Mouse (Mus musculus) CD4-positive helper T cell, adult 2 months (primary cell): ENCODE data around the gene Mybpc2.

Experiments used
- DNase-seq: peaks from one replicate; pipeline ENCODE4 v3.0.0-alpha.2; 2012; ENCODE audit warnings: low read depth, missing footprints, low spot score

Gene Mybpc2

DNA sequence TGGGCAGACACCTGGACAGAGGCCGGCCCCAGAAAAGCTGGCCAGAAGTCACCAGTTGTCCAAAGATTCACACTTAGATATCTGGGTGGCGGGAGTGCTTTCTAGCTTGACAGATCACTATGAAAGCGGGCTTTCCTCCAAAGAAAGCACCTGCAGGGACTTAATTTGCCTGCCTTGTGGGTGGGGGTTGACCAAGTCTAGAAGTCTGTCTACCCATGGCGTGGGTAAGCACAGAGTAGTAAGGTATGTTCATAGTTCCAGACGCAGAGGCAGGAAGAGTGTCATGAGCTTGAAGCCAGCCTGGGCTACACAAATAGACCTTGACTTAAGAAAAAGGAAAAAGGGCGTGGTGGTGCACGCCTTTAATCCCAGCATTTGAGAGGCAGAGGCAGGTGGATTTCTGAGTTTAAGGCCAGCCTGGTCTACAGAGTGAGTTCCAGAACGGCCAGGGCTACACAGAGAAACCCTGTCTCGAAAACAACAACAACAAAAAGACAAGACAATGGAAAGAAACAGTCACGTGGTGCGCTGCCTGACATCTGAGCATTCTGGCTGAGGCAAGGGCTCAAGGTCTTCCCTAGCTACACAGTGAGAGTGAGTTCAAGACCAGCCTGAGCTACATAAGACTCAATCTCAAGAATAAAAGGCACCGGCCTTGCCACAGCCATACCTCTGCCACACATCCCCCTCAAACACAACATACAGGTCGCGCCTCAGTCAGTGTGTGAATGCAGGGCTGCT lies 2.1 kb upstream of the Mybpc2 start:
- DNase-seq: no peak

DNA sequence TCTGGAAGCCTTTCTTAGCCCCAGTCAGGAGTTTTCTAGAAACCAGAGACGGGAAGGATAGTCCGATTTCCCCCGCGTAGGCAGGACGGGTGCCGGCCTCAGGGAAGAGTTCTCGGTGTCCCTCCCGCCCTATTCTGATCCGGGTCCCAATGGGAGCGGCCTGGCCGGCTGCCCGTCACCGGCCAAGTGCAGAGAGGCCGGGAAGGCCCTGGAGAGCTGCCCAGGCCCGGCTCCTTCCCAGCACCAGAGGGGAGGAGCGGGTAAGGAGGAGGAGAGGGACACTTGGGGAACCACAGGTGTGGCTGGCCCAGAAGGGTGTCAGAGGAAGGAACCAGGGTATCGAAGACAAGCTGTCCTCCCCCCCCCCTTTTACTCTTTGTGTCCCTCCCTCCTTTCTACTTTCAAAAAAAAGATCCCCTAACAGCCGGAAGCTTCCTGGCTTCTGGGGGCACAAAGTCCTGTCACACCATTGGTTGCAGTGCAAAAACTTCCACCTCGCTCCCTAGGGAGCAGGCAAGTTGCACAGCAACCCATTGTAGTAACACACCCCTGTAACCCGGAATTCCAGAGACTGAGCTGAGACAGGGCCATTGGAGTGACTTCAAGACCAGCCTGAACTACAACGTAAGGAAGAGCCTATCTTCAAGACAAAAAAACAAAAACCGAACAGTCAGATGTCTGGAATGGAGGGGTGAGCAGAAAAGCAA lies 823 bp upstream of the Mybpc2 start:
- no peak for DNase-seq

DNA sequence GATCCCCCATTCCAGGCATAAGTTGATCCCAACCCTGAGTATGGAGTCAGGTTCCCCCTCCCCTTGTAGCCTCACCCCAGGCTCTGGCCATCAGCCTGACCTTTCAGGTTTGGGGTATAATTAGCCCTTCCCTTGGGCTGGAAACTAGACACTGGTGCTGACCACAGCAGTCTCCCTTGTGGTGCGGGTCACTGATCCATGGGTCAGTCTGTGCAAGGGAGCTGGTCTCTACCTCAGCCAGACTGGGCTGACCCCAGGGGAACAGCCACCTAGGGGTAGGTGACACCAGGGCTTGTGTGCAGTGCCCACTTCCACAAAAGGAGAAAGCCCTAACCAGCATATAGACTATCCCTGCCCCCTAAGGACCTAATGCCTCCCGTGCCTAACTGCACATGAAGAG lies 1.4 kb downstream of the Mybpc2 start:
- DNase-seq: no peak

DNA sequence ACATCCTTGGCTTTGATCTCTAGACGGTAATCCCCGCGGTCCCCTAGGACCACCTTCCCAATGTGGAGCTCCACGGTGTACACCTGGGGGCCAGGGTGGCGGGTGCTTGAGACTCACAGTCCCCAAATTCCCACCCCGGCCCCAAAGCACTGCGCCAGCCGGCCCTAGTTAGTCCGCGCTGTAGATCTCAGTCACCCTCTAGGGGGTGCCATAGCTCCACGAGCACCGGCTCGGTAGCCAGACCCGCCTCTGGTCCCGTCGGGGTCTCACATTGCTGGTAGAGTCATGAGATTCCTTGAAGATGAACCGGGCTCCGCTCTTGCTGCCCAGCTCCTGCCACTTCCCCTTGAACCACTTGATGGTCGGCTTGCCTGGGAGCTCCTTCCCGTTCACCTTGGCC lies 2.7 kb downstream of the Mybpc2 start:
- peak; percentile 46 for DNase-seq

- no peak for DNase-seq
These were observed 3.5 kb downstream of the Mybpc2 start for GRCm38 (mm10) chr7:44520990-44521389.

- no peak for DNase-seq
These were observed 5.1 kb downstream of the Mybpc2 start for GRCm38 (mm10) chr7:44519240-44519913.

- DNase-seq: no peak
These were observed 17.0 kb downstream of the Mybpc2 start for GRCm38 (mm10) chr7:44507491-44507890.

GRCm38 (mm10) chr7:44501563-44502115 lies 22.8 kb downstream of the Mybpc2 start:
- peak; percentile 77 for DNase-seq

DNA sequence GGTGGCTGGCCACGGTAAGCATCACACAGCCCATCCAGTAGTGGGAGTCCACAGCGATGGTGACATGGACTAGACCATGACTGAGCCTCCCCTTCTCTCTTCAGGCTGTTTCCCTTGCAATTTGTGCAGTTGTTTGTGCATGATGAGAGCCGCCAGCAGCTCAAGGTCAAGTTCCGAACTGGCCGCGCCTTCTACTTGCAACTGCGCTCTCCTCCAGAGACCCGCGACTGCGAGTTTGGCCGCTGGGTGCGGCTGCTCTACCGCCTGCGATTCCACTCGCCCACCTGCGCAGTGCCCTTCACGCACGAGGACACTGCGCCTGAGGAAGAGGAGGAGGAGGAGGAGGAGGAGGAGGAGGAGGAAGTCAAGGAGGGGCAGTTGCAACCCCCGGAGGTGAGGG lies 24.4 kb downstream of the Mybpc2 start:
- no peak for DNase-seq

DNA sequence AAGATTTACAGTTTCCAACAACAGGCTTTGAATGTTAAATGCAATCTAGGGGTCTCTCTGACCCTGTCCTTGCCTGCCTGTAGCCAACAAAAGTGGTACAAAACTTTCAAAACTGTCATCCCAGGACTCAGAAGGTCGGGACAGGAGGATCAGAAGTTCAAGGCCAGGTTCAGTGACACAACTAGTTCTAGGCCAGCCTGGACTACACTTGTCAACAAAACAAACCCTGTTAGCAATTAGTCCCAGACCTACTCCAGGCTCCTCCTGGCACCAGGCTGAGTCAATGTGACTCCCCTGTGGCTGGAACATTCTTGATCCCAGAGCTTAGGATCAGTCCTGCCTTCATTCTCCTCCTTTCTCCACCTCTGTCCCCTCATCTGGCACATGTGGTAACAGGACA lies 25.5 kb downstream of the Mybpc2 start:
- no peak for DNase-seq

DNA sequence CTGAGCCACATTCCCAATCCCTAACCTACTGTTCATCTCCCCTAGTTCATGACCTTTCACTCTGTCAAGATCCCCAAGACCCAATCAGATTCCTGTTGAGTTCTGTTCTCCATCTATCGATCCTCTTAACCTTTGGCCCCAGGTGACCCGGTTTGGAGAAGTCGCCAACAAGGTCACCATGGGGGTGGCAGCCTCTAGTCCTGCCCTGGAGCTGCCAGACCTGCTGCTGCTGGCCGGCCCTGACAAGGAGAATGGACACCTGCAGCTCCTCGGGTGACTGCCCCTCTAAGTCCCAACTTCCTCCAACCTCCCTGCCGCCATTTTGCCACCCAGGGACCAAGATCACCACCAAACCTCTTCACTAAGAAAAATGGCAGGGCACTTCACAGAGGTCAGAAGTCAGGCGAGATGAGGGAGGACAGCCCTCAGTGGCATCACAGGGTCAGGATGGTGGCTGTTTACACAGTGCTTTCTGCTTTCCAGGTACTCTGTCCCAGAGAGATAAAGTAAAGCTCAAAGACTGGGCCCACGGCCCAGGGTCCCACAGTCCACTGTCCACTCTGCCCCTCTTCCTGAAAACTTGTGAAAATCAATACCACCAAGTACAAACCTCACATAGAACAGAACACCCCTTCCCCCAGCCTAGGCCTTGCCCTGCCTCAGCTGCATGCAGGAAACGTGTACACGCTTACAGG lies 26.9 kb downstream of the Mybpc2 start:
- DNase-seq: peak; percentile 25

DNA sequence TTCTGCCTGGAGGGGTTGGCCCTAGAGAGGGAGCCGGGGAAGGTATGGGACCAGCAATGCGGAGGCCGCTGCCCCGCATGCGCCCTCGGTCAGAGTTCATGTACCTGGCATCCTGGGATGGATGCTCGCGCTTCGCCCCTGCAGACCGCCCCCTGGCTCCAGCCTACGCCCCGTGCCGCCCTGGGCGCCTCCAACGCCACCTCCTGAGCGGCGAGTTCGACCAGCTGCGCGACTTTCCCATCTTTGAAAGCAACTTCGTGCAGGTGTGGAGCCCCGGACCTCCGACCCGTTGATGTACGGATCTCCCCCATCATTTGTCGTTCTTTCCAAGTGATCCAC lies 27.7 kb downstream of the Mybpc2 start:
- no peak for DNase-seq

- peak; percentile 100 for DNase-seq
These were observed 28.3 kb downstream of the Mybpc2 start, which contains the start of the genes Emc10 and Fam71e1 for GRCm38 (mm10) chr7:44495992-44496770. TSS of gene Emc10 (minus strand) at chr7:44496529. TSS of gene Fam71e1 (plus strand) at chr7:44496581.

- DNase-seq: no peak
These were observed 29.4 kb downstream of the Mybpc2 start for GRCm38 (mm10) chr7:44495086-44495485.

DNA sequence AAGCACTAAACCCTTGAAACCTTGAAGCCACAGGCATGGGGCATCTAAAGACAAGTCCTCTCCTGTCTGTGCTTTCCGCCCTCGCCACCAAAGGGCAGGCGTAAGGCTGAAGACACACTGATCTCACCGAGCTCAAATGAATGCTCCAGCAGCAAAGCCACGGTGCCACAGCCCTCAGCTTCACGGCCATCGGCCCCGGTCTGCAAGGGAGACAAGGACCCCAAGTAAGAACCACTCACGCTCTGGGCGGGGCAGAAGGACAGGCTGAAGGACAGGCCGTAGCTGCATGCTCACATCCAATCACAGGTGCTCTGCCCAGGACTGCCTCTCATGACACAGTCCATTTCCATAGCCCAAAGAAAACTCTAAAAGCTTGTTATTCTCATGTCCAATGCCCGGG lies 29.8 kb downstream of the Mybpc2 start:
- DNase-seq: no peak

- no peak for DNase-seq
These were observed 32.2 kb downstream of the Mybpc2 start for GRCm38 (mm10) chr7:44492166-44492826.

DNA sequence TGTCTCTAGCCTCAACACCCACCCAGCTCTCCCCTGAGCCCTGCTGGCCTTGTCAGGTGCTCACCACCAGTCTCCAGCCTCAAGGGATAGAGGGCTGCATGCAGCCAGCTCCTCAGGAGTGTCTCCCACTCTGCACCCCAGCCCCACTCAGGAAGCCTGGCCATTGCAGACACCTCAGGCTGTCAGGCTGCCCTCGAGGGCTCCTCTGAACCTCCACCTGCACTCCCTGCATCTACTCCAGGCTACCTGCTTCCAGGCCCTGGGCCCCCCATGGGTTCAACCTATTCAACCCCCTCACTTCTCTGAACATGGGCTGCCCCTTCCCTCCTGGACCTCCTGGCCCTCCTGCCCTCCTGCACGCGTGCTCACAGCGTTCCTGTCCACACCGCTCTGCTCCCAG lies 33.1 kb downstream of the Mybpc2 start:
- no peak for DNase-seq

- no peak for DNase-seq
These were observed 34.2 kb downstream of the Mybpc2 start for GRCm38 (mm10) chr7:44490281-44490680.

GRCm38 (mm10) chr7:44488545-44488944 lies 35.9 kb downstream of the Mybpc2 start:
- DNase-seq: no peak

DNA sequence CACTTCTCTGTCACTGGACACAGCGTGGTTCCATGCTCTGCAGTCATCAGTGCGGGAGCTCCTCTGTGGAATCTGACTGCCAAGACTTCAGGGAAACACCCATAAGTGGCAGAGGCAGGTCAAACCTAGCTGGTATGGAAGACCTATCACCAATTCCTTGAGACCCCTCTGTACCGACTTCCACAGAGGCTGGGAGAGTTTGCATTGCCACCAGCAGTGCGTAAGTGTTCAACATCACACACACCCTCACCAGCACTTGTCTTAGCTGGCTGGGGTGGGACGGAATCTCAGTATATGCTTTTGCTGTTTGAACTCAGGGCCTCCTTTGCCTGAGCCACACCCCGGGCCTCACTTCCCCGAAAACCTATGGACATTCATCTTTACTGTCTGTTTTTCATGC lies 36.5 kb downstream of the Mybpc2 start:
- DNase-seq: no peak
